Mouse (Mus musculus): ENCODE measurements around the gene Scnn1a.

Scnn1a gene

DNA sequence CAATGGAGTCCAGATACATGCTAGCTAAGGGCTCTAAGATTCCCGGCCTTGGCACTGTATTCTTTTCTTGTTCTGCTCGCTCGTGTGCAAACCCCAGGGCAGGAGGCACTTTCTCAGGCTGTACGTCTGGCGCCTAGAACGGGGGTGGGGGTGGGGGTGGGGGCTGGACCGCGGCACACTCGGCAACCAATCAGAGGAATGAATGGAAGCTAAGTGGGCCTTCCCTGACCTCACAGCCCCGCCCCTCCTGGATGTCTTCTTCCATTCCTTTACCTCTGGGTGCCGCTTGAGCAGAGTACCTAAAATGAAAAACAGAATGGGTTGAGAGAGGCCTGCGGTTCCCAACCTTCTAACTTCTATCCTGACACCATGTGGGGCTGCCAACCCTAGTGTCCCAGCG lies 11.5 kb upstream of the Scnn1a start:
- no peak for DNase-seq (ENCODE audit: low read depth, low spot score)

DNA sequence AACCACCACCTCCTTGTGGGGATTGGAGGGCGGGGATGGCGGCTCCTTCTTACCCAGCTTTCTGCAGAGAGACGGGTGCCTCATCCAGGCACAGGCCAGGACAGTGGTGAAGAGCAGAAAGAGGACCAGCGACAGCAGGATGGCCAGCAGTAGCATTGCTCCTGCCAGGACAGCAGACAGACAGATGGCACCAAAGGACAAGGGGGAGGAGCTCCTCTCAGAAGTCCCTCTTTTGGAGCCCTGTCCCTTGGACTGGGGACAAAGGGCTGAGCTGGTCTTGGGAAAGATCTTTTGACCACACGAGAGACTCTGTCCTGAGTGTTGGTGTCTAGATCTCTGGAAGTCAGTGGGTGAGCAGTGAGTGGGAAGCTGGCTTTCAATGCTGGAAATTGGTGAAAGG lies 11.1 kb upstream of the Scnn1a start:
- DNase-seq (ENCODE audit: low read depth, low spot score), result no peak

GRCm38 (mm10) chr6:125312171-125312570 lies 8.3 kb upstream of the Scnn1a start:
- no peak for DNase-seq (ENCODE audit: low read depth, low spot score)

- no peak for DNase-seq (ENCODE audit: low read depth, low spot score)
Observed at GRCm38 (mm10) chr6:125312581-125313355, 7.7 kb upstream of the Scnn1a start.

DNA sequence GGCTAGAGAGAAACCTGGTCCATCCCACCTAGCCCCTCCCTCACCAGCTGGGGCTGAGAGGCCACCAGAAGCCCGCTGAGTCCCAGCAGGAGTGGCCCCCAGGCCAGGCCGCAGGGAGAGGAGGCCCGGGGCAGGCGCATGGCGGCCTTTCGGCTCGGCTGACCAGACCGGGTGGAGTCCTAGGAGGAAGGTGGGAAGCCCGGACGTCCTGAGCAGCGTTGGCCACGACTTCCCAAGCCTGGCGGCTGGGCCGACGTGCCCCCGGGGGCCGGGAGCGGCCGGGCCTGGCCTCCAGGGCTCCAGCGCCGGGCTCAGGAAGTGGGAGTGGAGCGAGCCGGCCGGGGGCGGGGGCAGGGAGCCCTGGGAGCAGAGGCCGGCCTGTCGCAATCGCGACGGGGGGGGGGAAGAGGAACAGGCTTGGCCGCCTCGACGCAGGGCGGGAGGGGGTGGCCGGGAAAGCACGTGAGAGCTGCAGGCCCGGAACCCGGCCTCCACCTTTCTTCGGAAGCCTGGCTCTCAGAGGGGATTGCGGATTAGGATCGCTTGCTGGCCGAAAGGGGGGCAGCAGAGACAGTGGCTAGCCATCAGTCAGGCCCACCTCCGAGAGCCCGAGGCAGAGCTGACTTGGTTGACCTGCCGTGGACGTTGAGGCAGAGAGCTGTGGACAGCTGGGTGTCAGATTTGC lies 6.8 kb upstream of the Scnn1a start, which contains the start of gene Ltbr:
TSS of gene Ltbr (minus strand) at position 340 of the 685 bp plus-strand sequence.
- DNase-seq (ENCODE audit: low read depth, low spot score), result peak; percentile 41

GRCm38 (mm10) chr6:125314231-125314563 lies 6.3 kb upstream of the Scnn1a start:
- no peak for DNase-seq (ENCODE audit: low read depth, low spot score)

GRCm38 (mm10) chr6:125314746-125315145 lies 5.7 kb upstream of the Scnn1a start:
- no peak for DNase-seq (ENCODE audit: low read depth, low spot score)

DNA sequence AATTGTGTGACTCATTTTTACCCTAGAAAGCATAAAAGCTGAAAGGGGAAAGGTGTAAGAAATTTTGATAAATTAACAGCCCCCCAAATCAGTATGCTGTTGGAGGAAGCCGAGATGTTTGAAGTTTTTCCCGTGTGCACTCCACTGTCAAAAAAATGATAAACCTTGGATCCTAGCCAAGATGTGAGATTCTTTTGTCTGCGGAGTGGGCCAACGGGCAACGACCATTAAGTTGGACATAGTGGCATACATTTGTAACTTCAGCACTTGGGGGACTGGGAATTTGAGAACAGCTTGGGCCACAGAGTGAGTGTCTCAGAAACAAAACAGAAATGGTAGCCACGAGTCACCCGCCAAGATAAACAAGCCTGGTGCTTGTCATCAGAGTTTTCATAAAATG lies 3.4 kb upstream of the Scnn1a start:
- no peak for DNase-seq (ENCODE audit: low read depth, low spot score)

GRCm38 (mm10) chr6:125318981-125319918 lies 1.2 kb upstream of the Scnn1a start:
- DNase-seq (ENCODE audit: low read depth, low spot score), result no peak

DNA sequence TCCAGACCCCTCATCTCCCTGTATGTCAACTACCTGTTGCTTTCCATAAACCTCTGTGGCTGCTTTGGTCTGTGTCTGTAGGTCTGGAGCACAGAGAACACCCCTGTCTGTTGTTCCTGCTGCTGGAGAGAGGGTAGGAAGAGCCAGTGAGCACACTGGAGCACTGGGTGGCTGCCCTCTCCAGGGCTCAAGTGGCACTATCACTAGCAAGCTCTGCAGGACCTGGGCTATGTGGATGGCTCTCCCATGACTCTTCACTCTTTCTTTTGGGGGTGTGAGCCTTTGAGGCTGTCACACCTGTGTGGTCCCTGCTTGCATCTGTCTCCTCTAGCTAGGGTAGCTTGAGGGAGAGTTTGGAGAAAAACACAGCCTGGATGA lies 551 bp upstream of the Scnn1a start:
- DNase-seq (ENCODE audit: low read depth, low spot score), result no peak

DNA sequence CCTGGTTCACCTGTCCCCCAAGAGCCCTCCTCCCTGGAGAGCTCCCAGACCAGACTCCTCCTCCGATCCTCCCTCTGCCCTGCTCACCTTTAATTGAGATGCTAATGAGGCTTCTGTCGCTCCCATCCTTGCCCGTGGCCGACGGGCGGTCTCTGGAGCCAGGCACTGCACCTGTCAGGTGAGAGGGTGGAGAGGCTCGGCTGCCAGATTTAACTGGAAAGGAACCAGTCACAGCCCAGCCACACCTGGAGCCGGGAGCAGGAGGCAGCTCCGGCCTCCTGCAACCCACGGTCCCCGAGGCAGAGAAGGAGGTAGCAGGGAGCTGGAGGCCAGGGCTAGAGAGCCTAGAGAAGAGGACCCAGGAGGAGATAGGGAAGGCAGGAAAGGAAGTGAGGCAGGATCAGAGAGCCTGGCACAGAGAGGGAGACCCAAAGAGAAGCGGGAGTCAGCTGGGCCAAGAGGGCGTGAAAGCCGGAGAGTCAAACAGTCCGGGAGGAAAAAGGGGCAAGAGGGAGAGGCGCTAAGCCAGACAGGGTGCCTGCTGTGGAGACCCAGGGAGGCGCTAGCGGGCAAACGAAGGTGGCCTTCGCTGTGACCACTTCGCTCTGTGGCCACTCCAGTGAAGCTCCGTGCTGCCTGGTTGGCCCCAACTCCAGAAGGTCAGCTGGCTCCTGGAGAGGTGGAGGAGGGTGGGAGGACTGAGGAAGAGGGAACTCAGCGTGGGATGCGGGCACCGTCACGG lies 826 bp downstream of the Scnn1a start:
- DNase-seq (ENCODE audit: low read depth, low spot score), result no peak

DNA sequence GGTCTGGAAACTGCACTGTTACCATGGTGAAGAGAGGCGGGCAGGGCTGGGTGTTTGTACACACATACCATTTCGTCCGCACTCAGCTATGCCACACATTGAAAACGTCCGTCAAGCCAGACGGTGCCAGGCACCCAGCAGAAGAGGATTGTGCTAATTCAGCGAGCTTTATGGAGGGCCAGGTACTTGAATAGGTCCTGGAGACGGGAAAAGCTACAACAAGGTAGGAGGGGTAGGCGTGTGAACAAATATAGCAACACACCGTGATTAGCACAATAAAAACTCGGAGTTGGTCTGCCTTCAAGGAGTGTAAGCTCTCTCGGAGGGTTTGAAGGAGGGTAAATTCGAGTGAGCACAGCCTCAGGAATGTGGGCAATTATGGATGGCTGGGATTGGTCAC lies 2.3 kb downstream of the Scnn1a start:
- DNase-seq (ENCODE audit: low read depth, low spot score), result no peak

GRCm38 (mm10) chr6:125323547-125323946 lies 3.1 kb downstream of the Scnn1a start:
- no peak for DNase-seq (ENCODE audit: low read depth, low spot score)

GRCm38 (mm10) chr6:125325337-125325736 lies 4.9 kb downstream of the Scnn1a start:
- DNase-seq (ENCODE audit: low read depth, low spot score), result no peak

DNA sequence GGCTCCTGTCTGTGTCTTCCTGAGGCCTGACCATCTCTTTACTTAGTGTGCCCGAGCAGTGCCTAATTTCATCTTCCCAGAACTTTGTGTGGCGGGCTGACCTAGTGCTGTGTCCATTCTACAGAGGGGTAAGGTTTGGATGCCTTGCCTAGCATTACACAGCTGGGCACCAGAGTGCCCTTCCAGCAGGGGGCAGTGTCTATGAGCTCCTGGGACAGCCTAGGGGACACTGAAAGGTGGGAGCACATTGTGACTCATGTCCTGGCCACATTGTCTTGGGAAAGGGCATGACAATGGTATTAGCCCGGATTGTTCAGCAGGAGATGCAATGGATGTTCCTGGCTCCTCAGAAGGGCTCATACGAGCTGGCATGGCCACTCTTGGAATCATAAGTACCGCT lies 7.8 kb downstream of the Scnn1a start:
- no peak for DNase-seq (ENCODE audit: low read depth, low spot score)

DNA sequence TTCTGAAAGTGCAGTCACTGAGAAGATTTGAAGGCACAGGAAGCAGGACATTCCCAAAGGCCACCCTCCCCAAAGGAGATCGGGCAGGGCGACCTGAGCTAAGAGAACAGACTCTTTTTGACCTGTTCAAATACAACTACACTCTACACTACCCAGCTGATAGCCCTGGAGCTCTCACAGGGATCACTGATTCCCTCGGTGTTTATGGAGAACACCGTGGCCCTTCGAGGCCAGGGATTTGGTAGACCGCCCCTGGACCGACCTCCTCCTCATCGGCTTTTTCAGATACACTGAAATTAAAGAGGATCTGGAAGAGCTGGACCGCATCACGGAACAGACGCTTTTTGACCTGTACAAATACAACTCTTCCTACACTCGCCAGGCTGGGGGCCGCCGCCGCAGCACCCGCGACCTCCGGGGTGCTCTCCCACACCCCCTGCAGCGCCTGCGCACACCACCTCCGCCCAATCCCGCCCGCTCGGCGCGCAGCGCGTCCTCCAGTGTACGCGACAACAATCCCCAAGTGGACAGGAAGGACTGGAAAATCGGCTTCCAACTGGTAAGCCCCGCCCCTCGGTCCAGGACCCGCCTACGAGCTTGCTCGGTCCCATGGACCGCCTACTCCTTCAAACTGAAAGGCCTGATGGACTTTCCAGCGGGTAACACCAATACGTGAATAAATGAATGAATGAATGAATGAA lies 10.3 kb downstream of the Scnn1a start:
- DNase-seq (ENCODE audit: low read depth, low spot score), result peak; percentile 69

DNA sequence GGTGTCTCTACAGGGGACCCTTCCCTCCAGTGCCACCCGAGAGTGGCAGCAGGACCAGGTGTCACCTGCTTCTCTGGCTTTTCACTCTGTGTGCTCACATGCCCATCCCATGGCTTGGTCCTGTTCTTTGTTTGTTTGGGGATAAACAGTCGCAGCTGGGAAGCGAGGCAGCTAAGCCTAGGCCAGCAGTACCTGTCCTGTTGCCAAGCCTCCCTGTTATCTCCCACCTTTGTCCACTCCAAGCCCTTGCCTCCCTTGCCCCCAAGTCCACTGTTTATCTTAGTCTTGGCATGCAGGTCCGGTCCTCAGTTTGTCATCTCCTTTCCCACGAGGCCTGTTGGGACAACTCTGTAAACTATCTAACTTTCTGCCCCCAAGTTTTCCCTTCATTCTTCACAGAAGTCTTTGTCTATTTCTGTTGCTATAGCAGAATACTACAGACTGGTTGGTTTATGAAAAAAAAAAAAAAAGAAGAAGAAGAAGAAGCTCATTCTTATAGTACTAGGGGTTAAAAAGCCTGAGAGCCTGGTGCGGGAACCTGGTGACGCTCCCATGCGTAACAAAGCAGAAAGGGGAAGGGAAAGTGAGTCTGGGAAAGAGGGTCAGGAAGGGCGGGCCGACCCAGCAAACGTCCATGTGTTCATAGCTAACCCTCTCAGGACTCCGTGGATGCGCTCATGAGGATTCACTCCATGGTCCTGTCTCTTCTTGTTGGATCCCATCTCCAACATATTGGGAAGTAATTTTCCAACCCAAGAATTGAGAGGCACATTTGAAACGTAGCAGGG lies 12.8 kb downstream of the Scnn1a start:
- DNase-seq (ENCODE audit: low read depth, low spot score), result no peak

DNA sequence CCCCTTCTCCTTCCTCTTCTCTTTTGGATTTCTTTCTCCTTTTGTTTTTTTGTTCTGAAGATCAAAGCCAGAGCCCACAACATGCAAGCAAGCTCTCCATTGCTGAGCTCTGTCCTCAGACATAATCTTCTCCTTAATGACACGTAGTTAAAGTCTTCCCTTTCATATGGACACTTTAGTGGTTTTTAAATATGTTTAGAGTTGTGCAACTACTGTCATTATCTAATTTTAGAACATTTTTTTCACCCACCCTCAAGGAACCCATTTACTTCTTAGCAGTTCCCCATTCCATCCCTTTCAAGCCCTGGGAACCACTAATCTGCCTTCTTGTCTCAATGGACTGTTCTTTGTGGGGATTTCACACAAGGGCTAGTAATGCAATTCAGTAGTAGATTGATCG lies 13.9 kb downstream of the Scnn1a start:
- DNase-seq (ENCODE audit: low read depth, low spot score), result no peak

- no peak for DNase-seq (ENCODE audit: low read depth, low spot score)
Observed at GRCm38 (mm10) chr6:125338791-125339660, 18.6 kb downstream of the Scnn1a start.

All from embryo, embryonic 11.5 days (tissue).